Mouse (Mus musculus): Measurements from ENCODE around the gene Ip6k1.

- TF ChIP-seq CTCF (conservative IDR thresholded peaks at IDR 0.05; ENCODE audit: low read length) (no peak), NANOG (IDR thresholded peaks at IDR 0.05; ENCODE audit: borderline replicate concordance, low read length) (no peak)
Measured at GRCm38 (mm10) chr9:108023216-108023615, 20.9 kb downstream of the Ip6k1 start.
